Mouse (Mus musculus) adrenal gland, adult 8-10 months (tissue): ENCODE data around the gene Pkp1. TPM values are rescaled to one million over a fixed set of nuclear protein-coding genes. Genes with fewer than 3 reads are reported as not detected.

Experiments
- total RNA-seq, 4 experiments: library from RNA; stranded (reverse); gene quantifications; 2 replicates each; pipeline ENCODE4 v1.2.4; 2022

The Pkp1 gene
- total RNA-seq, 4 experiments from 2014 or later = 0.09 to 0.32 TPM; not detected in 2

Other genes starting within 250 kb of the Pkp1 start
- 100 to 1,000 TPM in 1 of 4 experiments, 10 to 100 TPM in 3; 92.3 to 122 (median 99.0) TPM for gene Csrp1, start 199.1 kb downstream of the Pkp1 start, total RNA-seq
- gene Phlda3, start 153.1 kb downstream of the Pkp1 start, total RNA-seq = 10 to 100 TPM; 33.0 to 80.7 (median 38.4) TPM
- under 1 TPM in 1 of 4 experiments, not detected in 3; 0.35 TPM for gene Tnni1, start 139.8 kb downstream of the Pkp1 start, total RNA-seq
- under 1 TPM; 0.08 to 0.23 (median 0.18) TPM for gene Lad1, start 100.6 kb downstream of the Pkp1 start, total RNA-seq
- gene Tnnt2, start 82.9 kb downstream of the Pkp1 start, total RNA-seq = 1 to 10 TPM; 2.2 to 5.5 (median 2.6) TPM
- gene Igfn1, start 87.1 kb upstream of the Pkp1 start, total RNA-seq = under 1 TPM in 3 of 4 experiments, not detected in 1; 0.12 to 0.17 (median 0.15) TPM
- gene Tmem9, start 88.9 kb upstream of the Pkp1 start, total RNA-seq = 10 to 100 TPM; 37.4 to 55.6 (median 50.2) TPM
- not detected for gene Ascl5, start 131.6 kb upstream of the Pkp1 start, total RNA-seq
- 1 to 10 TPM in 1 of 4 experiments, under 1 TPM in 3; 0.40 to 1.0 (median 0.75) TPM for gene Cacna1s, start 133.5 kb upstream of the Pkp1 start, total RNA-seq
- gene Kif21b, start 212.2 kb upstream of the Pkp1 start, total RNA-seq = 10 to 100 TPM in 2 of 4 experiments, 1 to 10 TPM in 2; 3.8 to 12.3 (median 7.6) TPM